Mouse (Mus musculus) T-helper 1 cell (primary cell): ENCODE measurements at regions not wholly inside any gene's neighbourhood (a gene's known extent, or its start where the extent isn't known, plus 50 kb on each side); places are given as distances from the start of the nearest gene placed in this dataset.

Source experiments
- in situ Hi-C: fragments of 300-600 bp; cut with MboI, MseI; formaldehyde crosslinking; loops from one replicate; pipeline ENCODE4 v1.15.1; 2025; ENCODE audit warnings: high pct_unique_total_duplicates

DNA sequence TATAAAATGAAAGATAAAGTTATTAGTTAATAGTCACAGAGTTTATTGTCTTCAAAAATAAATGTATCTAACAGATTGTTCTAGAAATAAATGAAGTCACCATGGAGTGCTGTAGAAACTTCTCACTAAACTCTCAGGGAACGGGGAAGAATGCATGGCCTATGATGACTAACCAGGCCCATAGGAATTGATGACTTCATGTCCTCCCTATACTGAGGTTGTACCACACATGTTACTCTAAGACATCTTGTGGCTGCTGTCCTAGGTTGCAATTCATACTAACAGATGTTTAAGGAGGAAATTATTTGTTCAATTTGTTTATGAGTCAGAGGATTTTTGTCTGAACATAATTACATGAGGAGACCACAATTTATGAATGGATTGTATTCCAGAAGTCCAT is 459.4 kb downstream of the Pros1 start:
- in situ Hi-C loops = no loop called here

DNA sequence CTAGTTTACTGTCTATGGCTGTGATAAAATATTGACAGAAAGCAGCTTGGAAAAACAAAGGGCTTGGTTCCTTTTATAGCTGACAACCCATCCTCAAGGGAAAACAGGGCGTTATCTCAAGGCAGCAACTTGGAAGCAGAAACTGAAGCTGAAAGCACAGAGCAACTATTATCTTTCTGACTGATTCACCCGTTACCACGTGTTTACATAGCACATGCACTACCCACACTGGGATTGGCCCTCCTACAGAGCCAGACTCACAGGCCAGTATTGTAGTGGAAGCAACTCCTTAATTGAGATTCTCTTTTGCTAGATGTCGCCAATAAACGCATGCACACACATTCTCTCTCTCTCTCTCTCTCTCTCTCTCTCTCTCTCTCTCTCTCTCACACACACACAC is 465.5 kb downstream of the Pros1 start:
- in situ Hi-C loops = no loop called here

DNA sequence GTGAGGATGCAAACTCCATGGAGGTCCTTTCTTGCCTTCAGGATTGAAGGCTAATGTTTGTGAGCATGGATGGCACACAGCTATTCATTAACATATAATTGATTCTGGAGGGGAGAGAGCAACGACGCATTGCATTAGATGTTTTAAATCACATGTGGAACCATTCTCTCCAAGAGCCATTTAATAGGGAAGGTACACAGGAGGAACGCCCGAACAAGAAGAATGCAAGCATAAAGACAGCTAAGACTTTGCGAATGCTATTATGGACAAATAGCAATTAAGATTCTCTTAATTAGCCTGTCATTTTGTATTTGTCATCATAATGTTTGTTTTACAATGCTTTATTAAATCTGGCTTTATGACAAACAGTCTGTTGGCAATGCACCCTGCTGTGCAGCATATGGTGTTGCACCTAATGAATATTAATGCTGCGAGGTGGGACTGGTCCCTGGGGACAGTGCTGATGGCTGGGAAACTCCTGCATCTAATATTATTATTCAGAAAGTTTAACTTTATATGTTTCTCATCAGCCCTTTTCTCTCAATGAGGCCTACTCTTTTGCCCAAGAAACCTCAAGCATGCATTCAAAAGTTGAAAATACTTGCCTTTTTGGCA is 497.5 kb downstream of the Pros1 start:
- in situ Hi-C loops = no loop called here

DNA sequence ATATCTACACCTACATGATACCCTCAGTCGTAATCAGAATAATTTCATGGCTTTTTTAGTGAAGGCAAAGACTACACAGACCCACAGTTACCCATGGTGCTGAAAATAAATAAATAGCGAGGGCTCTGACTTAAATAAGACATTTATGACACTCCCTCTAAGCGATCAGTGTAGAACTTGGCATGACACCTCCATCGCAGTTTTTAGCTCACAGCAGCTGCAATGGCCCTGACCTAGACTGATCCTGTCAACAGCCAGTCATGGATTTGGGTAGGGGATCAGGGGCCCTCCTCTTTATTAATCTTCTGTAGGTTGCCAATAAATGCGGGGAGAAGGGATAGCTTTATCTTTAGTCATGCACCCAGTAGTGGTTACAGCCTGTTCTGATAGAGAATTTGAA is 494.1 kb downstream of the Epha3 start:
- in situ Hi-C loops = no loop called here

DNA sequence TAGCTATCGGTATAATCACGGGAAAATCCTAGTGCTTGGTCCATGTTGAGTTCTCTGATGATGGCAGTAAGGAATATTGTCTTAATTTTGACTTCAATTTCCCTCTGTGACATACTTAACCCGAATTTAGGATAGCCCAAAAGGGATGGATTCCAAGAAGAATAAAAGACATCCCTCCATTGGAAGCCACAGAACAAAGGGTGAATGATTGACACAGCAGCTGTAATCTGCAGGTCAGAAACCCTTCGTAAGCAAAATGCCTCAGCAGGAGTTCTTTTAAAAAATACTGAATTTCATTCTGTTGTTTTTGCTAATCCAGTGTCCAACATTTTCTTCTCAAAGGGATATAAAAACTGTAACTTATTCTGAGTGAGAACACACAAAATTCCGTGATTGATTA is 492.7 kb downstream of the Epha3 start:
- in situ Hi-C loops = no loop called here

DNA sequence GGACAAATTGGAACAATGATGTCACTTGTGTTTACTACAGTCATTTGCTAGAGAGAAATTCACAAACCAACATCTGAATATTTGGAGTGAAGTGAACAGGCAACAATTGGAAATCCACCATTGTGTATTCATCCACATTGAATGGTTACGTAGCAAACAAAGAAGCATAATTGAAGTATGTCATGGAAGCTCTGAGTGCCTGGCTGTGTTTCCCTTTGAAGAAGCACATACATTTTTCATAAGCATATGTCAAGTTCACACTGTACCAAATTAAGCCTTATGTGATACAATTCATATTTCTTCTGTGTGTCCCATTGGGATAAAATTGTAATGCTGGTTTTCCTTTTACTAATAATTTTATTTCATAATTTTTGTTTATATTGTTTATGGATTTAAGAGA is 459.0 kb downstream of the Epha3 start:
- in situ Hi-C loops = no loop called here

DNA sequence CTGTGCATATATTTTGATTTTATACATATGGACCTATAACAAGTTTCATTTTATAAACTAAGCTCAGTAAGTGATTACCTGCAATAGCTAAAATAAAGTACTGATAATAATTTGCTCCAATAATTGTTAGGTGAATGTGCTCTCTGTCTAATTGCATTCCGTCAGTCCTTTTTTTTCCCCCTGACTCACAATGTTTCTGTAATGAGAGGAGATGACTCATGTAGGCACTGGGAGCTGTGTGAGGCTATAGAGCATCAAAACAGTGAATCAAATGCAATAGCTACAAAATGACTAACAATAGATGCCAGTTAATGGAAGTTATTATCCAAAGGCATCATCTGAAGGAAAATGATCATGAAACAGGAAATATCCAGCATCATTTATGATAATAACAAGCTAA is 451.3 kb downstream of the Epha3 start:
- in situ Hi-C loops = no loop called here

DNA sequence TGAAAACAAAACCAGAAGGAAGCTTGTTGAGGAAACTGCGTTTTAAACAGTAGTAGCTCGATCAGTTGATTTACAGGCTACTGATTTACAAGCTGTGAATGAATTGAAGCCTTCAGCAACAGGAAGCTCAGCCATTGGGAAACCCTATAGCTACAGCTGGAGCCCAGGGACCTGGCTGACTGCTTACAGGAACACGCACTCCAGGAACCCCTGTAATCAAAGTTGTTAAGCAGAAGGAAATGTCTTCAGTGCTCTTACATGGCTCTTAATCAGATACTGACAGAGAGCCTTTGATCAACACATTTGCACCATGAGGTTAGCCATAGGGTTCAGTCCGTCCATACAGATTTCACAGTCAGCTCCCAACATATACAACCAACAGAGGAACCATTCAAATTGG is 411.7 kb downstream of the Epha3 start:
- in situ Hi-C loops = no loop called here

DNA sequence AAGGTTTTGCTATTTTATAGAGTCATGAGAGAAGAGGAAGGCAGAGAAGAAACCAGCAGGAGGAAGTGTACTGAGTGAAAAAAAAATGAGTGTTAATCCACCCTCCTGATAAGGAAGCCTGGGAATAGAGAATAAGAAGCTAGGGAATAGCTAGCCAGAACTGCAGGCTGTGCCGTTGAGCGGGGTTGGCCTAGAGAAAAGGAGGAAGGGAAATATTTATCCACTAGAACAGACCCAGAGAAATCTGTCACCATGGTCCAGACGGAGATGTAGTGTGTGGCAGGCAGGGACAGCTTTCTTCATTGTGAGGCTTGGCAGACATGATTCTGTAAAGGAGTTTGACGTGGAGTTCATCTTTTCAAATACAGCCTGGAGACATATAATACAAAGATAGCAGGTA is 397.4 kb downstream of the Epha3 start:
- in situ Hi-C loops = no loop called here

DNA sequence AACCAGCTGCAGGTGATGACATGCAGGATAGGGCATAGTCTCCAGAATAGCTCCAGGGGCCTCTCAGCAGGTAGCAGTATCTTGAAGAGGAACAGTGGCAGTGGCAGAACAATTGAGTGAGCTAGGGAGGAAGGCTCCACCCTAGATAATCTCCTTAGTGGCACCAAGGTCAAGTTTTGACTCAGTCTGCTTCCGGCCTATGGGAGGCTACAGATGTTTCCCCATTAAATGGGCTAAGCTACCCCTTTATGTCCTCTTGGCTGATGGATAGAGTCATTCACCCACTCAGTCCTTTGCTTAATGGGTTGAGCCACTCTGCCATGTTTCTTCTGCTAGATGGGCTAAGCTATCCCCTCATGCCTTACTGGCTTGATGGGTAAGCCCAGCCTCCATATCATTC is 395.1 kb downstream of the Epha3 start:
- in situ Hi-C loops = no loop called here
